ENCODE assay signal across 16 mouse cellular contexts in the genomic region with DNA sequence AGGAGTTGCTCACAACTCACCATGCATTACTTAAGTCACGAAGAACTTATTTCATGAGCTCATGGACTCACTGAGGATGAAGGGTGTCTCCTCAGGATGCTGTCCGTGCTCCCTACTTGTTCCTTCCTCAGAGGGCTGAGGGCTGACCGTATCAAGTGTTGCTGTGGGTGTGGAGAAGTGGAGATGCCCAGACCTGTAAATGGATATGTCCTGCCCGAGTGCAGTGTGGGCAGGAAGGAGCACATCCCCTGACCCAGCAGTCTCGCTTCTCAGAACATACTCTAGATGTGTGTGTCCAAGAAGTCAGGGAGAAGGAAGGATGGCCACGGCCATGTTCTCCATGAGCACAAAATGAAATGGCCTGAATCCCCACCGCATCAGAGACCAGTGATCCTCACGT.
"Had no signal": no experiment of that assay in that cellular context is flagged by ENCODE, and none has a peak within 500 bp of the region (broad histone marks: within the 10 kb centered on the region; RNA-seq: fewer than 3 reads in every experiment).

No protein-coding gene starts in this region.

- H3K27ac ChIP-seq: lung, embryonic 15.5 days; macrophage; midbrain, embryonic 13.5 days; midbrain, embryonic 15.5 days; neural tube, embryonic 12.5 days; stomach, embryonic 15.5 days; stomach, postnatal 0 days had no signal

- H3K4me3 ChIP-seq: lung, embryonic 15.5 days; megakaryocyte, embryonic 14.5 days; midbrain, embryonic 13.5 days; midbrain, embryonic 15.5 days; neural tube, embryonic 12.5 days; stomach, embryonic 15.5 days had no signal

- DNase-seq: liver, postnatal 0 days; lung, adult 2 months; lung, postnatal 14 days; lung, postnatal 36 days; right cerebral cortex, postnatal 14 days; thymus, adult 2 months; thymus, postnatal 25 days; thymus, postnatal 4 days had no signal
